Mouse (Mus musculus): ENCODE results near the gene Nol7. TPM values are rescaled to one million over a fixed set of nuclear protein-coding genes. Genes with fewer than 3 reads are reported as not detected.
A peak's percentile ranks its signal among the peaks of the same experiment; 100 is the strongest.

The Nol7 gene
- total RNA-seq, 2 experiments from 2014 or later = 69.4 to 74.4 TPM

DNA sequence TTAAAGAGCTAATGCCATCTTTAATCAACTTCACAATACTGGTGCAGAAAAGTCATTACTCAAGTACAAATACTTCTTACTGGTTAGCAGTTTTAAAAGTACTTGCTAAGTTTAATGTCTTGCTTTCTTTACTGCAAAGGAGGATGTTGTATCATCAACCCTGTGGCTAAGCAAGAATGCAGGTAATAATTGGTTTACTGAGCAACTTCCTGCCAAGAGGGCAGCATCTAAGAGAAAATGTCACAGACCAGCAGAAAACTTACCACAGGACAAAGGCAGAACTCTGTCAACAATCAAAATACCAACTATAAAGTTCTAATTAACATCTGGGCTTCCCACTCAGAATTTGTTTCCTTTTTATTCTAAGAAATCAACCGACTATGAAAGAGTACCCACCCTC, 17.1 kb downstream of the Nol7 start:
- no peak for DNase-seq (ENCODE audit: low spot score in 2 of 2)

DNA sequence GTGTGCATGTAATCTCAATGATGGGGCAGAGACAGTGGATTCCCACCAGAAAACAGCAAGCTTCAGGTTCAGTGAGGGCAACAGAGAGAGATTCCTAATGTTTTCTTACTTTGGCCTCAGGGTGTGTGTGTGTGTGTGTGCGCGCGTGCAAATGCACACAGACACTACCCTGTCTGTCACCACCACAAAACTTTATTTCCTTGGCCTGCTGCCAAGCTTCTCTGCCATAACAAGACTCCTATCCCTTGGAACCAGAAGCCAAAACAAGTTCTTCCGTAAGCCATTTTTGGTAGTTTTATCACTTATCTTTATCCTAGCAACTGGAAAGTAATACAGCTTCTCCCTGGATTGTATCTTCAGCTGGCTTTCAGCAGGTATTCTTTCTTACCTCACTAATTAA, 30.2 kb downstream of the Nol7 start:
- DNase-seq (ENCODE audit: low spot score in 2 of 2) = no peak

DNA sequence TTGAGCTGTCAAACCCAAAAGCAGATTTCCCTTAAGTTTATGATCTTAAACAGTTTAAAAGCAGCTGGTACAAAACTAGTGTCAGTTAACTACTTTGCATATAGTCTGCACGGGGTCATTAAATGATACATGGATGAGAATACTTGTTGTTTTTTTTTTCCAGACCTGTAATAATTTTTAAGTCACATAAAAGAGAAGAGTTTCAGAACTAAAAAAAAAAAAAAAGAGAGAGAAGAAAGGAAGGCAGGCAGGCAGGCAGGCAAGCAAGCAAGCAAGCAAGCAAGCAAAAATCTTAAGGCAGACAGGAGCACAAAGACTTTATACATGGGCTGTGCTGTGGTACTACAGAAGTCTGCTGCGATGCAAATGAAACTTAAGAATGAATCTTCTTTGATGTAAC, 35.2 kb downstream of the Nol7 start:
- no peak for DNase-seq (ENCODE audit: low spot score in 2 of 2)

DNA sequence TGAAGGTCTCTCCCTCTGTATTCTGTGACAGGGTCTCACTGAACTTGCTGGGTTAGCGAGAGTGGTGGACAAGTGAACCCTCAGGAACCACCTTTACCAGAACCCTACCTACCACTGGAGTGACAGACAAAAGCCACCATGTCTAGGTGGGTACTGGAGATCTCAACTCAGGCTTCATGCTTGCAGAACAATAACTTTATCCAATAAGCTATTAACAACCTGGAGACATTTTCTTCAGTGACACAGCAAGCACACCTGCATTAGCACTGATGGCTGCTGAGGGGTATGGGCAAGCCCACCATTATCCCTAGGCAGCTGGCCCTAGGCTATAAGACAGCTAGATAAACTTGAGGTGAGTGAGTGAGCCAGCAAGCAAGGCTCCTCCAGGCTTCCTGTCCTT, 42.2 kb downstream of the Nol7 start:
- no peak for DNase-seq (ENCODE audit: low spot score in 2 of 2)

DNA sequence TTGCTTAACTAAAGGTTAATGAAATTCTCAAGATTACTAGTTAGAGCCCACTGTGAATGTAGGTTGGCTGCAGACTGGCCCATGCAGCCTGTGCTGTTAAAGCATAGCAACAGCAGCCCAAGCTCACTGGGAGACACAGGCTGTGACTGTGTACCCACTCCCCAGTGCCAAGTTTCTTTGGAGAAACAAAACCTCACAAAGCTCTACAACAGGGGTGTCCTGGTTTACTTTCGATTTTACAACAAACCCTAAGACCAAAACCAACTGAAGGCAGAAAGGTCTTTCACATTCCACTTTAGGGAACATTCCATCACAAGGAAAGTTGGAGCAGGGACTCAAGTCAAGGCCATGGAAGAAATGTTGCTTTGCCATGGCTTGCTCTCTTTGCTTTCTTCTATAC, 44.4 kb downstream of the Nol7 start:
- peak in 1 of 2 experiments; percentile 21 for DNase-seq (ENCODE audit: low spot score in 2 of 2)

DNA sequence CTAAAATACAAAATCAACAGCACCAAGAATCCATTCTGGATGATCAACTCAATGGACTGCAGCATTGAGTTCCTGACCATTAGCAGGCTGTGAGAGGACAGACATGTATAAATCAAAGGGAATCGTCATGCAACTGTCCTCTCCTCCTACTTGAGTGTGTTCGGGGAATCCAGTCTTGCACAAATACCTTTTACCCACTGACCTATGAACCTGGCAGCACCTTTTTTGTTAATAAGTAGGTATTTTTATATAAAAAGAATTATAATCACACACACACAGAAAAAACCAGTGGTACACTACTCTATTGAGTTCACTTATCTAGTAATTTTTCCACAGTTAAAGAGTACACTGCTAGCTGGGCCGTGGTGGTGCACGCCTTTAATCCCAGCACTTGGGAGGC, 45.5 kb downstream of the Nol7 start:
- no peak for DNase-seq (ENCODE audit: low spot score in 2 of 2)

DNA sequence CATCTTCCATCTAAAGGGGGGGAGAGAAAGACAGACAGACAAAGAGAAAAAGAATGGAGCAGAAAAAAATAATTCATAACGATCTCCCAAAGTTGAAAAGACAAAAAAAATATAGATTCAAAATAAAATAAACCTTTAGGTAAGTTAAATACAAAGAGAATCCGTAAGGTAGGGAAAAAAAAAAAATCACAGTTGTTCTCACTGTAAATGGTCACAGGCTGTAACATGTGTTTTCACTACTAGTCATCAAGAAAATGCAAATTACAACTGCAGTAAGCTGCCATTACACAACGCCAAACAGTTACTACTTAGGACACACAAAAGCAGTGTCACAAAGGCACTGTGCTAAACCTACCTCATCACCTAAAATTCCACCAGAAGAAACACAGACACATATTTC, 46.5 kb downstream of the Nol7 start:
- DNase-seq (ENCODE audit: low spot score in 2 of 2) = no peak

DNA sequence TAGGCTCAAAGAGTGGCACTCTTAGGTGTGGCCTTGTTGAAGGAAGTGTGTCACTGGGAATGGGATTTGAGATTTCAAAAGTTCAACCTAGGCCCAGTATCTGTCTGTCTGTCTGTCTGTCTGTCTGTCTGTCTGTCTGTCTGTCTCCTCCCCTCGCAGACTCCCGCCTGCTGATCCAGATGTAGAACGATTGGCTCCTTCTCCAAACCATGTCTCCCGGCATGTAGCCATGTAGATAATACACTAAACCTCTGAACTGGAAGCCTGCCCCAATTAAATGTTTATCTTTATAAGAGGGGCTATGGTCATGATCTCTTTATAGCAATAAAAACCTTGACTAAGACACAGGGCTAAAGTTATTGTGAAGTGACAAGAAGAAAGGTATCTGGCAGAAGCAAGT, 47.6 kb downstream of the Nol7 start:
- DNase-seq (ENCODE audit: low spot score in 2 of 2) = no peak

DNA sequence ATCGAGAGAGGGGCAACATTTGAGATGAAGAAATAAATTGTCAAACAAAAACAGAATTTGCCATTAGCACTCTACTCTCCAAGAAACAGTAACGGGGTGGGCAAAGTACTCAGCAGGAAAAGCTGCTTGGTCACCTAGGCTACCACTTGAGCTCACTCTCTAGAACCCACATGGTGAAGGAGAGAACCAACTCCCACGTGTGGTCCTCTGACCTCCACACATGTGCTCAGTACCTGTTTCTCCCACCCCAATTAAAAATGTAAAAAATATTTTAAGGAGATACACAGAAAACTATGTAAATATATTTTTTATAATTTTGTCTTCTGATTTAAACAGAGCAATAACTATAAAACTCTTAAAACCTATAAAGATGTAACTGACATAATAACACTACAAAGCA, 49.5 kb downstream of the Nol7 start:
- no peak for DNase-seq (ENCODE audit: low spot score in 2 of 2)

DNA sequence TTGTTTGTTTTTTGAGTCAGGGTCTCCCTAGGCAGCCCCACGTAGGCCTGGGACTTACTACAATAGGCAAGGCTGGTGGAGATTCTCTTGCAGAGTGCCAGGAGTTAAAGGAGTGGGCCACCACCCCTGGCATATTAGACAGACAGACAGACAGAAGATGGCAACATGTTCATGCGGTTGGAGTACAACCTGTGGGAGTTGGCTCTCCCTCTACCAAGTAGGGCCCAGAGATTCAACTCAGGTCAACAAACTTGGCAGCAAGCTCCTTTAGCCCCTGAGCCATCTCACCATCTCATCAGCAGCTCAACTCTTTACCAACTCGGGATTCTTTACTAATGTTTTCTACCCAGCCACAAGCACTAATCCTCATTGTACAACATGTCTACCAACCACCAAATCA, 52.5 kb downstream of the Nol7 start:
- no peak for DNase-seq (ENCODE audit: low spot score in 2 of 2)

DNA sequence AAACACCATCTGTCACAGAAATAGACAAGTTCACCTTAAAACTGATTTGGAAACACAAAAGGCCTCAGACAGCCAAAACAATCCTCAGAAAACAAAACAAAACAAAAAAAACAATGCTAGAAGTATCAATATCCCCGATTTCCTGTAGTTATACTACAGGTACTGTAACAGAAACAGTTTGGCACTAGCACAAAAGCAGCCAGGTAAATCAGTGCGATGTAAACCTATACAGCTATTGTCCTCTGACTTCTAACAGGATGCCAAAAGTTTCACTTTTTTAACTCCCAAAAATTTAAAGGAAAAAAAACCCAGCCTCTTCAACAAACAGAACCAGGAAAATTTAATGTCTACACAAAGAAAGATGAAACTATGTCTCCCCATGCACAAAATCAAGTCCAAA, 54.0 kb downstream of the Nol7 start:
- DNase-seq (ENCODE audit: low spot score in 2 of 2) = no peak

DNA sequence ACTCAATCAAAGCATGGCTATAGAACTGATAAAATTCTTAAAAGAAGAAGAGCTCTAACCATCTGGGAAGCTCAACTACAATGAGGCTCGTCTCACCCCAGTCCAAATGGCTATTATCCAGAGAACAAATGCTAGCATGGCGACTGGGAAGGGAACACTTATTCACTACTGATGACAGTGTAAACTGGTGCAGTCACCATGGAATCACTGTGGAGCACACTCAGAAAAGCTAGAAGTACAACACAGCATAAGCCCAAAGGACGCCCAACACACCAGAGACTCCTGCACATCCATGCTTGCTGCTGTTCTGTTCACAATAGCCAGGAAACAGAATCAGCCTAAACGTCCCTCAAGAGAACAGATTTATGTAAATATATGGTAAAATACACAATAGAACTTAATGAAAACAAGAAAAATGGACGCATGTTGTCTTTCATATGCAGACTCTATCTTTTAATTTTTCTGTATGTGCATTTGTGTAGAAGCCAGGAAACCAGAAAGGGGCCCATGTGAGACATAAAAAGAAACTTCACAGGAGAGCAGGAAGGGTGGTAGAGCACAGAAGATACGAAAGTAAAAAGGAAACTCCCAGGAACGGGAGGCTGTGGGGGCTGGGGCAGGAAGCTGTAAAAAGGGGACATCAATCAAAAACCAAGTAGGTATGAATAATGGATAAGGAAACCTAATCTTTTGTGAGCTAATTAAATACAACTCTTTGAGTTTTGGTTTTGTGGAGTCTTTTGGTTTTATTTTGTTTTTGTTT, 54.8 kb downstream of the Nol7 start:
- DNase-seq (ENCODE audit: low spot score in 2 of 2) = peak in 1 of 2 experiments; percentile 35

DNA sequence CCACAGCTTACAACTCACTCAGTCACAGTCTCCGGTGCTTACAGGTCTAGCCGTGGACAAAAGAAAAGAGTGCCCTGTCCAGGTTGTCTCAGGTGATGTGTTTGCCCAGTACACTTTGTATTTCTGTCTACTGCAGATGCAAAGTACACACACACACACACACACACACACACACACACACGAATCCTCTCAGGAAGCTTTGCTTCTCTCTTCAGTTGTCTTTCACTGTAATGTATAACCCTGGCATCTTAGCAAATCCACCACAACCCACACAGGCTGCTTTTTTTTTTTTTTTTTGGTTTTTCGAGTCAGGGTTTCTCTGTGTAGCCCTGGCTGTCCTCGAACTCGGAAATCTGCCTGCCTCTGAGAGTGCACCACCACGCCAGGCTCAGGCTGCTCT, 56.2 kb downstream of the Nol7 start:
- DNase-seq (ENCODE audit: low spot score in 2 of 2) = no peak

Other genes with a start within 250 kb of the Nol7 start
- 10 to 100 TPM; 24.4 to 29.3 TPM for gene Tbc1d7, start 226.9 kb upstream of the Nol7 start, total RNA-seq (2021)
- 100 to 1,000 TPM; 108 to 112 TPM for gene Gfod1, start 94.2 kb upstream of the Nol7 start, total RNA-seq (2021)
- 10 to 100 TPM; 22.2 to 22.7 TPM for gene Sirt5, start 32.9 kb upstream of the Nol7 start, total RNA-seq (2021)
- 10 to 100 TPM; 86.0 to 88.0 TPM for gene Ranbp9, start 82.9 kb downstream of the Nol7 start, total RNA-seq (2021)
- 10 to 100 TPM; 21.5 to 22.5 TPM for gene Mcur1, start 161.8 kb downstream of the Nol7 start, total RNA-seq (2021)
- 10 to 100 TPM; 33.3 to 35.9 TPM for gene Rnf182, start 217.3 kb downstream of the Nol7 start, total RNA-seq (2021)

Measured in layer of hippocampus, adult 18-20 months (tissue).